Mouse (Mus musculus): Measurements from ENCODE around the gene Ms4a7. TPM values are rescaled to one million over a fixed set of nuclear protein-coding genes. Genes with fewer than 3 reads are reported as not detected.

Gene Ms4a7
- polyA plus RNA-seq (2012; rRNA removed): 0.66 and 1.0 TPM in 2 replicates

DNA sequence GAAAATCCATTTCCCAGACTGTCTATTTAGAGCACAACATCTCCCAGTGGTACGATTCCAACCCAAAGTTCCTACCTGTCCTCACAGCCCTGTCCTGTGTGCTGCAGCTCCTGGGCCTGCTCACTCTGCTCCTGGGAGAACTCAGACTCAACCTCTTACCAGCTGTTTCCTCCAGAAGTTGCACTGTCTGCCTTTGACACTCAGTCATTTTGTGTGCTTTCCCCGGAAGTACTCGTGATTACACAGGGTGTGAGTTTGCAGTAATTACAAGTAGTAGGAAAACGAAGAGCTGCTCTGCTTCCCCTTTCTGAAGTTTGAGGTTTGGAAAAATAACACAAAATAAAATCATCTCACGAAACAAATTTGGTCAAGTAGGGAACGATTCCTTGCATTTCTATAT, at the start of gene Ms4a7:
Gene Ms4a7, minus strand, starts transcription at position 215 of the 400 bp plus-strand sequence.
- H3K4me1 ChIP-seq (ENCODE audit: control insufficient read depth, insufficient read depth, low read length): no peaks in the 10 kb centered on the region
- no peak for TF ChIP-seq CTCF (IDR thresholded peaks at IDR 0.05; ENCODE audit: extremely low read depth, insufficient read depth, low read length)
- no peak for TF ChIP-seq POLR2A (IDR thresholded peaks at IDR 0.05; ENCODE audit: extremely low read depth, insufficient read depth, low read length)
- no peak within 1 kb of the TSS for H3K27ac ChIP-seq (ENCODE audit: insufficient read depth, low read length)
- no peak within 1 kb of the TSS for H3K4me3 ChIP-seq (ENCODE audit: insufficient read depth, low read length)

DNA sequence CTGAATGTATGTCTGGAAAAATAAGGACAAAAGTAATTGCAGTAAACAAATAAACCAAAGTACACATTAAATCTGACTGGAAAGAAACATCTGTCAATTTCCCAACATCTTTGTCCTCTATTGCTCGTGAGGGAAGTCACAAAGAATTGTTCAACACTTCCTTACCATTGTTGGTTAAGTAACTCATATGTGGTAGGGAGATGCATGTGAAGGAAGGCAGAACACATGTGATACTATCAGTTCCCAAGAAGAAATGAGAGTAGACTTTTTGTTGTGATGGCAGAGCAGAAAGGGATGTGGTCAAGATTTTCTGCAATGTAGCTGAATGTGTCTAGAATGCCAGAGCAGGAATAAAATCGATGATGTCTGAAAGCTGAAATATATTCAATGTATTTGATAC, 40.5 kb upstream of the Ms4a7 start:
- H3K4me1 ChIP-seq (ENCODE audit: control insufficient read depth, insufficient read depth, low read length): no peaks in the 10 kb centered on the region
- no peak overlapping the region for H3K4me3 ChIP-seq (ENCODE audit: insufficient read depth, low read length)
- H3K27ac ChIP-seq (ENCODE audit: insufficient read depth, low read length): no peak overlapping the region
- no peak for TF ChIP-seq POLR2A (IDR thresholded peaks at IDR 0.05; ENCODE audit: extremely low read depth, insufficient read depth, low read length)
- no peak for TF ChIP-seq CTCF (IDR thresholded peaks at IDR 0.05; ENCODE audit: extremely low read depth, insufficient read depth, low read length)

DNA sequence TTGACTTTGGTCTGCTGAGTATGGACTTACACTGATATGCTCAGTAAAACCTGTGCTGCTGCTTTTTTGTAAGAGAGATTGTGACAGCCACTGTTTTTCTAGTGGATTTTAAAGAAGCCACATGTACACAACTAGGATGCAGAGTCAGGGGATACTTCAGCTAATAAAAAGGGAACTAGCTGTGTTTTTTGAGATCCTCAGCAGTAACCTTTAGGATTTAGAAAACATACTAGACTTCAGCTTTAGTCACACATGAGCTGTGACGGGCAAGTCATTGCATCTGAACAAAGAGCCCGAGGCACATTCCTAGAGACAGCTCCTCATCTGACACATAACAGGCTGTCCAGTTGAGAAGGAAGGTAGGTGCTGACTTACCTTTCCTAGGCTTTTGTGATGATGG, 39.3 kb upstream of the Ms4a7 start, which contains the start of gene Ms4a4a:
Gene Ms4a4a, plus strand, starts transcription at position 251 of the 400 bp plus-strand sequence.
- H3K27ac ChIP-seq (ENCODE audit: insufficient read depth, low read length): no peak within 1 kb of the TSS
- no peak for TF ChIP-seq CTCF (IDR thresholded peaks at IDR 0.05; ENCODE audit: extremely low read depth, insufficient read depth, low read length)
- no peak for TF ChIP-seq POLR2A (IDR thresholded peaks at IDR 0.05; ENCODE audit: extremely low read depth, insufficient read depth, low read length)
- no peaks in the 10 kb centered on the region for H3K4me1 ChIP-seq (ENCODE audit: control insufficient read depth, insufficient read depth, low read length)
- no peak within 1 kb of the TSS for H3K4me3 ChIP-seq (ENCODE audit: insufficient read depth, low read length)

DNA sequence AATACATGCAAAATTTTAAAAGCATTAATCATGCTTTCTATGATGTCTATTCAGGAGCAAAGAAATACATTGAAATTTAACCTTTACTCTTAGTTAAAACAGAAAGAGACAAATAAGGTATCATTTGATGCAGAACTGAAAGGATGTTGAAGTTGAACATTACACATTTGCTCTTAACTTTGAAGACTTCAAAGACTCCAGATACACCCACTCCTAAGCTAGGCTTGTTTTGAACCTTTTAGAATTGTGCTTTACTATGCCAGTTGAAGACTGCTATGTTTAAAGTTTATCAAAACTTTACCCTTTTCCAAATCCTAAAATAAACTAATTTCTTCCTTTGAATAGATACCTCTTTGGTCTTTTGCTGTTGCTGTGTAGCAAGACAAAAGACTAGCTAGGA, 35.2 kb upstream of the Ms4a7 start:
- no peaks in the 10 kb centered on the region for H3K4me1 ChIP-seq (ENCODE audit: control insufficient read depth, insufficient read depth, low read length)

DNA sequence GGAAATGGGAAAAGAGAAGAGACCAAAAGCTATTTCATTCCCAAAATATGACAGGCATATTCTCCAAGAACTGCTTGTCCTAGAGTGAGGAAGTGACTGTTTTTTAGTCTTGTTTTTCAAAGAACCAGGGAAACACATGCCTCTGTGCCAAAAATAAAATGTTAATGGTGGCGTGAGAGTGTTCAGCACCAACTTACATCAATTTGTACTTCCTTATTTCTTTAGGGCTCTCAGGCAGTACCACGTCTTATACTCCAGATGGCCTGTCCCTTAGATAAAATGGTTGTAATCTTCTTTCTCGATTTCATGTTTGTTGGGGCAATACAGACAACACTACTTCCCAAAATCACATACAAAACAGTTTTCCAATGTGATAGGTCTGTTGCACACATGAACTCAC, 32.4 kb upstream of the Ms4a7 start:
- no peak overlapping the region for H3K4me3 ChIP-seq (ENCODE audit: insufficient read depth, low read length)
- no peaks in the 10 kb centered on the region for H3K4me1 ChIP-seq (ENCODE audit: control insufficient read depth, insufficient read depth, low read length)
- TF ChIP-seq POLR2A (IDR thresholded peaks at IDR 0.05; ENCODE audit: extremely low read depth, insufficient read depth, low read length) (no peak), CTCF (IDR thresholded peaks at IDR 0.05; ENCODE audit: extremely low read depth, insufficient read depth, low read length) (no peak)
- no peak overlapping the region for H3K27ac ChIP-seq (ENCODE audit: insufficient read depth, low read length)

More for the DNA sequence above, 35.2 kb upstream of the Ms4a7 start:
- Histone ChIP-seq H3K27ac (ENCODE audit: insufficient read depth, low read length) (no peak overlapping the region), H3K4me3 (ENCODE audit: insufficient read depth, low read length) (no peak overlapping the region)
- TF ChIP-seq CTCF (IDR thresholded peaks at IDR 0.05; ENCODE audit: extremely low read depth, insufficient read depth, low read length): no peak
- TF ChIP-seq POLR2A (IDR thresholded peaks at IDR 0.05; ENCODE audit: extremely low read depth, insufficient read depth, low read length): no peak

DNA sequence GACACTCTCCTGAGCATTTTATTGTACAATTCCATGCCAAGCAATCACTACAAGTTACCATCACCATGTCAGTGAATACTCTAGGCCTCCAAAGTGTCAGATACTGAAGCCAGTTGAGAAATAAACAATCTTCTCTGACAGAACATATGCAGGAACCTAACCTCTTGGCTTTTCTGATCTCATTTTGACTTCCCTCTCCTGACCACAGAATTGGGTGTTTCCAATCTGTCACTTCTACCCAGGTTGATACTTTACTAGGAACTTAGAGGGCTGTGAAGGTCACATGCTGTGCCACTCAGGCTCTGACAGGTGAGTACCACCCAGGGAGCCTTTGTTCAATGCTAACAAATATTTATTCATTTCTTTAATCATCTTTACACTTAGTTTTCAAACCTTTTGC, 26.1 kb upstream of the Ms4a7 start:
- no peak overlapping the region for H3K27ac ChIP-seq (ENCODE audit: insufficient read depth, low read length)
- TF ChIP-seq POLR2A (IDR thresholded peaks at IDR 0.05; ENCODE audit: extremely low read depth, insufficient read depth, low read length) (no peak), CTCF (IDR thresholded peaks at IDR 0.05; ENCODE audit: extremely low read depth, insufficient read depth, low read length) (no peak)
- no peak overlapping the region for H3K4me3 ChIP-seq (ENCODE audit: insufficient read depth, low read length)
- H3K4me1 ChIP-seq (ENCODE audit: control insufficient read depth, insufficient read depth, low read length): no peaks in the 10 kb centered on the region

DNA sequence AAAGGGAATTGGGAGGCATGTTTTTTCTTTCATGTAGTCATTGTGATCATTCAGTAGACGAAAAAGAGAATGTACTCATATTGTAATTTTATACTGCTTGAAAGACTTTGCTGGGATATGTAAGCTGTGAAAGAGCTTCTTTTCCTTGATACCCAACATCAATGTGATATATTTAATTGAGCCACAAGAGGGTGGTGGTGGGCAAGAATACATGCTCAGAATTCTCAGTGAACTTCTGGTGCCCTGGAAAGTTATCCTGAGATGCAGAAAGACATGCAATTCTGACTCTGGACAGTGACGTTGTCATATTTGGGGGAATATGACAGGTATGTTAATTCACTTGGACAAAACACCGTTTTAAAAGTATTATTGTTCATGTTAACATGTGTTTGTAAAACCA, 24.2 kb upstream of the Ms4a7 start:
- no peak overlapping the region for H3K27ac ChIP-seq (ENCODE audit: insufficient read depth, low read length)
- no peak for TF ChIP-seq POLR2A (IDR thresholded peaks at IDR 0.05; ENCODE audit: extremely low read depth, insufficient read depth, low read length)
- TF ChIP-seq CTCF (IDR thresholded peaks at IDR 0.05; ENCODE audit: extremely low read depth, insufficient read depth, low read length): peak; percentile 21; the same call in 1 of the 2 replicates

DNA sequence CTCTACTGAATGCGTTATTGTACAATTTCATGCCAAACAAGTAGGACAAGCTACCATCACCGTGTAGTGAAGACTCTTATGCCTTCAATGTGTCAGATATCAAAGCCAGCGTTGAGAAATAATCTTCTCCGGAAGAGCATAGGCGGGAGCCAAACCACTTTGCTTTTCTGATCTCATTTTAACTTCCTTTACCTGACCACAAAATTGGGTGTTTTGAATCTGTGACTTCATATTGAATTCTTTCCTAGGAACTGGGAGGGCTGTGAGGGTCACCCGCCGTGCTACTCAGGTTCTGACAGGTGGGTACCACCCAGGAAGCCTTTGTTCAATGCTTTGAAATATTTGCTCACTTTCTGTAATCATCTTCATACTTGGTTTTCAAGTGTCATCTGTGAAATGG, 19.8 kb upstream of the Ms4a7 start:
- TF ChIP-seq CTCF (IDR thresholded peaks at IDR 0.05; ENCODE audit: extremely low read depth, insufficient read depth, low read length): no peak
- TF ChIP-seq POLR2A (IDR thresholded peaks at IDR 0.05; ENCODE audit: extremely low read depth, insufficient read depth, low read length): no peak
- Histone ChIP-seq H3K4me1 (ENCODE audit: control insufficient read depth, insufficient read depth, low read length) (no peaks in the 10 kb centered on the region), H3K4me3 (ENCODE audit: insufficient read depth, low read length) (no peak overlapping the region), H3K27ac (ENCODE audit: insufficient read depth, low read length) (no peak overlapping the region)

More for the DNA sequence above, 24.2 kb upstream of the Ms4a7 start:
- Histone ChIP-seq H3K4me3 (ENCODE audit: insufficient read depth, low read length) (no peak overlapping the region), H3K4me1 (ENCODE audit: control insufficient read depth, insufficient read depth, low read length) (no peaks in the 10 kb centered on the region)

DNA sequence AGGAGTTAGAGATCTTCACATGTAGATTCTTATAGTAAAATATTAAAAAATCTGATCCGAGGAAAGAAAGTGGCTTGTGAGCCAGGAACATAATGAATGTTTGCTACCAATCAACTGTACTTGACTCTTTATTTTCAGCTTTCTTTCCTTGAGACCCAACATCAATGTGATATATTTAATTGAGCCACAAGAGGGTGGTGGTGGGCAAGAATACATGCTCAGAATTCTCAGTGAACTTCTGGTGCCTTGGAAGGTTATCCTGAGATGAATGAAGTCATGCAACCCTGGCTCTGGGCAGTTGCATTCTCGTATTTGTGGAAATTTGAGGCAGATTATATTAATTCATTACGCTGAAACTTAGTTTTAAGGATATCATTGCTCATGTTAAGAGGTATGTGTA, 15.9 kb upstream of the Ms4a7 start:
- Histone ChIP-seq H3K4me3 (ENCODE audit: insufficient read depth, low read length) (no peak overlapping the region), H3K27ac (ENCODE audit: insufficient read depth, low read length) (no peak overlapping the region), H3K4me1 (ENCODE audit: control insufficient read depth, insufficient read depth, low read length) (no peaks in the 10 kb centered on the region)
- TF ChIP-seq CTCF (IDR thresholded peaks at IDR 0.05; ENCODE audit: extremely low read depth, insufficient read depth, low read length) (no peak), POLR2A (IDR thresholded peaks at IDR 0.05; ENCODE audit: extremely low read depth, insufficient read depth, low read length) (no peak)

DNA sequence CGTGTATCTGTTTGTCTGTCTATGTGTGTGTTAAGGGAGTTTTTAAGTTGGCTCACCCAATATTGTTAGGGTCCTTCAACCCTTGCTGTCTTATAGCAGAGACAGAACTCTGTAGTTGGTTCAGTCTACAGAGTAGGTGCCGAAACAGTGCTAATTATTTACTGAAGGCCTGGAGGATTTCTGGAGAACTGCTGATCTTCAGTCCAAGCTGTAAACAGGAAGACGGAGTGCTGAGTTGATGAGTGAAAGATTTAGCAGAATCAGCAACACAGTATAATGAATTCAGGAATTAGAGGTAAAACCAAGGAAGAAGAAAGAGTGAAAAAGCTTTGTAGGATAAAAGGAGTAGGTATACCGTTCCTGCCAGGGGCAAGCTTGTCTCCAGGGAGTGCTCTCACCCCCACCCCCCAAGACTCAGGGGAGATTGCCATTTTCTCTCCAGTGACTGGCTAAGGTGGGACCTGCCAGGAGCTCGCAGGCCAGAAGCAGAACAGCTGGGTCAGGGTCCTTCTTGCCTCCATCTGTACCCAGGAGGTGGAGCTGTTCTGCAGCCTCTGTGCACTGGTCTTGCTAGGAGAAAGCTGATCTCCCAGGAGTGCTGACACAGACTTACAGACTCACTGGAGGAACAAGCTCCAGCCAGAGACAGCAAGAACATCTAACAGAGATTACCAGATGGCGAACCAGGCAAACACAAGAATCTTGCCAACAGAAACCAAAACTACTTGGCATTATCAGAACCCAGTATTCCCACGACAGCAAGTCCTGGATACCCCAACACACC, 13.9 kb upstream of the Ms4a7 start:
- Histone ChIP-seq H3K4me1 (ENCODE audit: control insufficient read depth, insufficient read depth, low read length) (no peaks in the 10 kb centered on the region), H3K27ac (ENCODE audit: insufficient read depth, low read length) (no peak overlapping the region), H3K4me3 (ENCODE audit: insufficient read depth, low read length) (no peak overlapping the region)
- TF ChIP-seq POLR2A (IDR thresholded peaks at IDR 0.05; ENCODE audit: extremely low read depth, insufficient read depth, low read length): no peak
- no peak for TF ChIP-seq CTCF (IDR thresholded peaks at IDR 0.05; ENCODE audit: extremely low read depth, insufficient read depth, low read length)
